Comparison of ENCODE assay signal across 25 mouse cellular contexts in the genomic region with DNA sequence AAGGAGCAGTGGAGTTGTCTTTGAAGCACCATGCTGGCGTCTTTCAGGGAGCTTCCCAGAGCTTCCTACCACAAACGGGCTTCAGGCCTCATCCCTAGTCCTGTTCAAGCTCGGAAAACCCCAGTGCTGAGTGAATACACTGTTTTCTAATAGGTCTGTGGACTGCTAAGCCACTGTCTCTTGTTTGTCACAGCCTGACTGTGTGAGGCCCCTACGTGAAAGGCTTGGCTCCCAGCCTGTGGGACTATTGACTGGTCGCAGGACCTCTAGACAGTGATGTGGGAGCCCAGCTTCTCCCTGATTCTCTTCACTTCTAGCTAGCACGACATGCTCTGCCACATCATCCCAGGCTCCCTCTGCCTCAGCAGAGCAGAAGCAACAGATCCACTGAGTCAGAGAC. TPM values are rescaled to one million over a fixed set of nuclear protein-coding genes. Genes with fewer than 3 reads are reported as not detected.
"Had no signal": no experiment of that assay in that cellular context is flagged by ENCODE, and none has a peak within 500 bp of the region (broad histone marks: within the 10 kb centered on the region; RNA-seq: fewer than 3 reads in every experiment).

No protein-coding gene starts in this region.

- DNase-seq: kidney, adult 8-10 months; kidney, postnatal 10 days; kidney, postnatal 36 days; layer of hippocampus, postnatal 36 days; left cerebral cortex, postnatal 4 days; liver, postnatal 0 days; retina, postnatal 1 day; right cerebral cortex, postnatal 25 days; spleen, adult 18-20 months; thymus, postnatal 25 days had no signal

- H3K9me3 ChIP-seq: limb, embryonic 15.5 days; midbrain, embryonic 13.5 days; stomach, embryonic 15.5 days had no signal

- ATAC-seq: liver, postnatal 0 days; lung, postnatal 0 days; midbrain, embryonic 13.5 days had no signal

- H3K4me2 ChIP-seq: kidney, embryonic 15.5 days; limb, embryonic 12.5 days; limb, embryonic 15.5 days; liver, embryonic 11.5 days; lung, embryonic 14.5 days; midbrain, embryonic 13.5 days; neural tube, embryonic 13.5 days; stomach, embryonic 15.5 days had no signal

- H3K4me1 ChIP-seq: limb, embryonic 12.5 days; midbrain, embryonic 13.5 days; neural tube, embryonic 13.5 days; stomach, embryonic 15.5 days had no signal

- H3K9ac ChIP-seq: kidney, embryonic 15.5 days; limb, embryonic 12.5 days; limb, embryonic 15.5 days; liver, embryonic 14.5 days; liver, postnatal 0 days; lung, embryonic 14.5 days; midbrain, embryonic 13.5 days; neural tube, embryonic 13.5 days; stomach, embryonic 15.5 days had no signal

- H3K27me3 ChIP-seq: kidney, embryonic 15.5 days; limb, embryonic 12.5 days; limb, embryonic 15.5 days; midbrain, embryonic 13.5 days; neural tube, embryonic 13.5 days; stomach, embryonic 15.5 days had no signal

- H3K27ac ChIP-seq: kidney, embryonic 15.5 days; left cerebral cortex, adult 2 months; limb, embryonic 12.5 days; limb, embryonic 15.5 days; liver, embryonic 14.5 days; macrophage; midbrain, embryonic 13.5 days; neural tube, embryonic 13.5 days; stomach, embryonic 15.5 days had no signal

- H3K4me3 ChIP-seq: kidney, embryonic 15.5 days; left cerebral cortex, adult 2 months; limb, embryonic 12.5 days; limb, embryonic 15.5 days; midbrain, embryonic 13.5 days; myocyte; neural tube, embryonic 13.5 days; stomach, embryonic 15.5 days had no signal

RNA-seq across cellular contexts. Expression of gene Synm, which starts 51.4 kb away (rescaled TPM):
- total RNA-seq: monocyte, adult 5-6 weeks; neutrophil, adult 5-6 weeks had no signal
- polyA plus RNA-seq: macrophage had no signal
